Mouse (Mus musculus) liver, adult 2 months (tissue): ENCODE results near the gene Il12b.

Experiments used
- CTCF ChIP-seq: fragments of 200-500 bp; IDR thresholded peaks from 2 replicates; pipeline ENCODE4 v1.5.1; 2011; ENCODE audit warnings: low read depth, low read length, control low read depth
- POLR2A ChIP-seq: fragments of 200-500 bp; IDR thresholded peaks from 2 replicates; pipeline ENCODE4 v1.6.1; 2011; ENCODE audit warnings: low read length, control low read depth; ENCODE audit not compliant: insufficient read depth; ENCODE audit errors: extremely low read depth

DNA sequence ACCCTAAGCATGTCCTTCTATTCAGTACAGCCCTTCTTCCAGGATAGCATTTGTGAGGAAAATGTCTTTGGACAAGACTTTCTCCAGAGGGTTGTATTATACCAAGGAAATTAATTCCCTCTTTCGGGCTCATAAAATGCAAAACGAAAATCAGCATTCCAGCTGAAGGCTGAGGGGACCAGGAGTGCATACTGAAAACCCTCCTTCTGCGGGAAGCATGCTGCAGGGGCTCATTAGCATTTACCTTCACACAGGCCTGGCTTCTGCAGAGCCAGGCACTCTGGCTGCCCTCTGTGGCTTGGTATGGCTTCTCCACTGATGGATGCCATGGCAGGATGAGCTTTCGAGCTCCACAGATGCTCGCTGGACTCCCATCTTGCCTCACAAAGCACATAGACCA lies 24.1 kb downstream of the Il12b start:
- no peak for TF ChIP-seq CTCF
- TF ChIP-seq POLR2A = no peak
